Mouse (Mus musculus) ES-Bruce4 (cell line): ENCODE data around the gene Ppp1r11. TPM values are rescaled to one million over a fixed set of nuclear protein-coding genes. Genes with fewer than 3 reads are reported as not detected.

ENCODE experiments used
- H3K27ac ChIP-seq: 2 replicates; pipeline ENCODE4 v1.5.1; 2012; ENCODE audit warnings: low read length, inconsistent platforms; ENCODE audit not compliant: insufficient read depth
- H3K27me3 ChIP-seq: 2 replicates; pipeline ENCODE4 v1.6.1; 2012; ENCODE audit warnings: mild to moderate bottlenecking, low read length, inconsistent platforms; ENCODE audit not compliant: control insufficient read depth, poor library complexity, insufficient read depth, severe bottlenecking
- H3K36me3 ChIP-seq: 2 replicates; pipeline ENCODE4 v1.6.1; 2012; ENCODE audit warnings: inconsistent platforms, mild to moderate bottlenecking, low read length, moderate library complexity; ENCODE audit not compliant: control insufficient read depth, poor library complexity, insufficient read depth, severe bottlenecking
- H3K4me1 ChIP-seq: one replicate; pipeline ENCODE4 v1.8.1; 2011; ENCODE audit warnings: low read length; ENCODE audit not compliant: control insufficient read depth, insufficient read depth
- H3K4me3 ChIP-seq: 2 replicates; pipeline ENCODE4 v1.5.1; 2011; ENCODE audit warnings: low read depth, mild to moderate bottlenecking, low read length
- H3K9ac ChIP-seq: 2 replicates; pipeline ENCODE4 v1.6.1; 2012; ENCODE audit warnings: low read depth, mild to moderate bottlenecking, inconsistent platforms; ENCODE audit not compliant: poor library complexity, severe bottlenecking
- H3K9me3 ChIP-seq: replicated peaks from 2 replicates; pipeline ENCODE4 v1.6.1; 2012; ENCODE audit warnings: mild to moderate bottlenecking, low read length, inconsistent platforms; ENCODE audit not compliant: control insufficient read depth, poor library complexity, insufficient read depth, severe bottlenecking
- CTCF ChIP-seq: IDR thresholded peaks from one replicate; pipeline ENCODE4 v1.8.1; 2011; ENCODE audit warnings: low read depth, low read length
- EP300 ChIP-seq: IDR thresholded peaks from 2 replicates; pipeline ENCODE4 v1.6.1; 2011; ENCODE audit warnings: low read depth, low read length; ENCODE audit not compliant: insufficient read depth
- POLR2A ChIP-seq: IDR thresholded peaks from one replicate; pipeline ENCODE4 v1.8.1; 2011; ENCODE audit warnings: low read length; ENCODE audit not compliant: insufficient read depth
- polyA plus RNA-seq: library from polyadenylated mRNA; stranded (reverse); fragments of >200 nt; gene quantifications from 2 replicates; pipeline ENCODE4 v1.2.4, GENCODE M21; 2011; ENCODE audit warnings: low read depth; ENCODE audit not compliant: missing spikeins, insufficient read depth, insufficient read length

The Ppp1r11 gene
- polyA plus RNA-seq, 1 experiment, result 67.3 TPM

DNA sequence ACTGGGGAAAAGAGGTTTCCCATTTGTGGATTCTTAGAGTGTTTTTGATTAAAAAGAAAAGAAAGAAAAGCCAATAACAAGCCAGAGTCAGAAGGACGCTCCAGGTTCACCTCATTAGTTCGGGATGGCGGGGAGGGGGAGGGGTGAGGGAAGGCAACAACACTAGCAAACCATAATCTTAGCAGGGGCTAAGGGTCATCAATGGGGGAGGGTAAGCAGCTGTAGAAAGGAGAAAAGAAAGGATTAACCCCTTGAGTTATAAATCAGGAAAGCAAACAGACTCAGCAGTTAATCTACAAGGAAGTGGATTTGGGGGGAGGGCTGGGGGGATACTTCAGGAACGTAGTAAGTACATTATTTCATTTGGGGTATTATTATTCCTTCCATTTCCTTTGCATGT, 30.3 kb upstream of the Ppp1r11 start:
- H3K9ac ChIP-seq, result peak overlapping the region; percentile 68
- no peaks in the 10 kb centered on the region for H3K27me3 ChIP-seq
- peak overlapping the region; percentile 99 for H3K27ac ChIP-seq
- no peak overlapping the region for H3K4me3 ChIP-seq
- peaks cover 14% of the 10 kb centered on the region for H3K4me1 ChIP-seq
- no peaks in the 10 kb centered on the region; the same call in 1 of the 2 replicates for H3K36me3 ChIP-seq
- no peaks in the 10 kb centered on the region for H3K9me3 ChIP-seq
- TF ChIP-seq EP300, result no peak
- no peak for TF ChIP-seq CTCF
- TF ChIP-seq POLR2A, result no peak

- peak within 1 kb of the TSS; percentile 99 for H3K27ac ChIP-seq
Measured at GRCm38 (mm10) chr17:36981221-36981813, 29.8 kb upstream of the Ppp1r11 start, which contains the start of gene 2410137M14Rik. TSS of gene 2410137M14Rik (minus strand) at chr17:36981237.

GRCm38 (mm10) chr17:36973271-36973787, 21.8 kb upstream of the Ppp1r11 start:
- H3K27me3 ChIP-seq, result no peaks in the 10 kb centered on the region
- no peak overlapping the region for H3K4me3 ChIP-seq
- peak overlapping the region; percentile 99 for H3K27ac ChIP-seq
- TF ChIP-seq EP300, result peak; percentile 96
- no peak for TF ChIP-seq CTCF
- H3K4me1 ChIP-seq, result peaks cover 8% of the 10 kb centered on the region
- no peaks in the 10 kb centered on the region for H3K9me3 ChIP-seq
- H3K9ac ChIP-seq, result peak overlapping the region; percentile 79
- peaks cover 7% of the 10 kb centered on the region for H3K36me3 ChIP-seq

More at GRCm38 (mm10) chr17:36981221-36981813, 29.8 kb upstream of the Ppp1r11 start, which contains the start of gene 2410137M14Rik:
- peak within 1 kb of the TSS; percentile 68 for H3K9ac ChIP-seq
- H3K36me3 ChIP-seq, result no peaks in the 10 kb centered on the region; the same call in 1 of the 2 replicates
- no peaks in the 10 kb centered on the region for H3K9me3 ChIP-seq
- no peak for TF ChIP-seq CTCF
- TF ChIP-seq POLR2A, result no peak
- no peak for TF ChIP-seq EP300
- no peaks in the 10 kb centered on the region for H3K27me3 ChIP-seq
- H3K4me3 ChIP-seq, result peak within 1 kb of the TSS; percentile 48
- peaks cover 11% of the 10 kb centered on the region for H3K4me1 ChIP-seq

DNA sequence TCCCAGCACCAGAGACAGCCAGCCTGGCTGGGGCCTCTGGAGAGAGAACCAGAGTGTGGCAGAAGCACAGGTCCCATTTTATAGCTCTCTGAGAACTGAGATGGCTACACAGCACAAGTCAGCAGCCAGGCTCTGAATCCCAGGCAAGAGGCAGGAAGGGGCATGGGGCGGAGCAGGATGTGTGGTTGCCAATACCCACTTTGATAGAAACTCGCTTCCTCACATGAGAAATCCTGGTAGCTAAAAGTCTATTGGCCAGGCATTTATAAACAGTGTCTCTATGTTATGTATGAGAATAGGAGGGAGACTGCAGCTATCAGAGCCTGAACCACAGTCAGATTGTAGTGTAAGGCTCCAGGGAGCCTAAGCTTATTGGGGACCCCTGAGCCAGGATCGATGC, 21.2 kb upstream of the Ppp1r11 start:
- H3K27me3 ChIP-seq, result no peaks in the 10 kb centered on the region
- peaks cover 9% of the 10 kb centered on the region for H3K36me3 ChIP-seq
- peak overlapping the region; percentile 74 for H3K9ac ChIP-seq
- no peaks in the 10 kb centered on the region for H3K9me3 ChIP-seq
- H3K4me3 ChIP-seq, result no peak overlapping the region
- H3K27ac ChIP-seq, result peak overlapping the region; percentile 99
- TF ChIP-seq POLR2A, result peak; percentile 43
- TF ChIP-seq CTCF, result no peak
- H3K4me1 ChIP-seq, result peaks cover 6% of the 10 kb centered on the region

DNA sequence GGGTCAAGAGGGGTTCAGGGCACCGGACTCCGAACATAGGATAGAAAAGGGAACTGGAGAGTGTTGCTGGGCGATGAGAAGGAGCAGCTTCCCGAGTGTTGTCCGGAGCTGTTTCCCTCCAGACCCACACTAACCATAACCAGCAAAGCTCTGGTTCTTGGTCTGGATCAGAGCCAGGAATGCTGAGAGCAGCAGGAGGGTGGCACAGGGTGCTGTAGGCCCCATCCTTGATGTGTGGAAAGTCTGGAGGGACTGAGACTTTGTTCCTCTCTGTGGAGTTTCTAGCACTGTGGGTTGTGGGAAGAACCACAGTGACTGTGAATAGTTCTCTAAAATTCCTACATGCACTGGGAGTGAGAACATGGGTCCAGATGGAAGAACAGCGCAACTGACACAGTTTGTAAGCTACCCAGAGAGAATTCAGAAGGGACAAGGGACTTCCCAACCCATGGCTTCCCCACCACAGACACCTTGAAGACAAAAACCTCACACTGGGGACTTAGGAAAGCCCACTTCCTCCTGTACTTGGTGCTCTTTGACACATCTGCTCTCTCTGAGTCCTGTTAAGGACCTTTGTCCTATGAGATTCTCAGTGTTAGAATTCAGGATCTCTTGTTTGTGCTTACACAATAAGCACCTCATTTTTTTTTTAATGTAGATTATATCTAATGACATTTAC, 19.8 kb upstream of the Ppp1r11 start:
- H3K9ac ChIP-seq, result peak overlapping the region; percentile 74
- peaks cover 5% of the 10 kb centered on the region for H3K4me1 ChIP-seq
- H3K27ac ChIP-seq, result peak overlapping the region; percentile 81
- TF ChIP-seq POLR2A (no peak), CTCF (no peak), EP300 (no peak)
- H3K27me3 ChIP-seq, result no peaks in the 10 kb centered on the region
- peaks cover 18% of the 10 kb centered on the region for H3K36me3 ChIP-seq
- no peaks in the 10 kb centered on the region for H3K9me3 ChIP-seq
- peak overlapping the region; percentile 73 for H3K4me3 ChIP-seq

DNA sequence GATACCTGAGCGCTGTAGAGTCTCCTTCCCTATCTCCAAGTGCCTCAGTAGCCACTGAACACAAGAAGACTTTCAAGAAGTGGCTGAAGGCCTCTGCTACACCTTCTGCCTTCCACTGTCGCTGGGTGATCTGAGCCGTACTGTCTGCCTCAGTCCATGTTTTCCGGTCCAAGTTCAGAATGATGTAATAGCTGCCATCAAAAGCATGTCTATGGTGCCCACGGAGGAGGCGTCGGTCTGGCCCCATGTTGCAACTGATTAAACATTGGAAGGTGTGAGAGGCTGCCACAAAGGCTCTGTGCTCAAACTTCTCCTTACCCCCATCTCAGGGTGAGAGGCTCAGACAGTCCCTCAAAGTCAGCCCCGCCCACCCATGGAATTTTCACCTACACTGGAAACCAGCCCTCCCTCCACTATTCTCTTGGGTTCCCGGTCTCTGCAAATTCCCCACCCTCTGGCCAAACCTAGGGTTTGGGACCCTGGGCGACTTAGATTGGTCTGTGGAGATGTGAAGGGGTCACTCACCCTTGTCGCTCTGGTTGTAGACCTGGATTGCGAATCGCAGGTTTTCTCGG, 18.9 kb upstream of the Ppp1r11 start:
- H3K9ac ChIP-seq, result peak overlapping the region; percentile 74
- peak overlapping the region; percentile 82 for H3K27ac ChIP-seq
- TF ChIP-seq POLR2A (no peak), EP300 (no peak)
- peaks cover 3% of the 10 kb centered on the region for H3K4me1 ChIP-seq
- no peaks in the 10 kb centered on the region for H3K9me3 ChIP-seq
- peaks cover 20% of the 10 kb centered on the region for H3K36me3 ChIP-seq
- peak overlapping the region; percentile 73 for H3K4me3 ChIP-seq
- no peaks in the 10 kb centered on the region for H3K27me3 ChIP-seq
